Mouse (Mus musculus) MEL (cell line): ENCODE data around the gene Ccdc194. TPM values are rescaled to one million over a fixed set of nuclear protein-coding genes. Genes with fewer than 3 reads are reported as not detected.

Experiments used
- DNase-seq: peaks from one replicate; pipeline ENCODE4 v3.0.0; 2011; ENCODE audit warnings: low read depth, low spot score
- H3K27ac ChIP-seq: 2 replicates; pipeline ENCODE4 v1.5.1; 2012; ENCODE audit warnings: low read depth, mild to moderate bottlenecking, control low read depth, low read length, moderate library complexity; ENCODE audit not compliant: control insufficient read depth
- H3K27me3 ChIP-seq, 2 experiments: fragments of 150-350 bp in 1 of 2; sonication (generic) in 1 of 2; 2 replicates each; pipeline ENCODE4 v1.6.1; 2012; ENCODE audit warnings: low read length in 2 of 2, mild to moderate bottlenecking in 2 of 2, improper control_type of control experiment in 1 of 2, moderate library complexity in 1 of 2; ENCODE audit not compliant: insufficient read depth in 2 of 2, control insufficient read depth in 1 of 2
- H3K36me3 ChIP-seq, 2 experiments: 2 replicates each; pipeline ENCODE4 v1.6.1; 2012 to 2014; ENCODE audit warnings: low read length in 2 of 2, improper control_type of control experiment in 1 of 2, inconsistent platforms in 1 of 2, mild to moderate bottlenecking in 1 of 2; ENCODE audit not compliant: insufficient read depth in 2 of 2, control insufficient read depth in 1 of 2
- H3K4me1 ChIP-seq, 2 experiments: fragments of 150-350 bp in 1 of 2; sonication (generic) in 1 of 2; 2 replicates each; pipeline ENCODE4 v1.6.1; 2012; ENCODE audit warnings: low read length in 2 of 2, improper control_type of control experiment in 1 of 2, mild to moderate bottlenecking in 1 of 2; ENCODE audit not compliant: insufficient read depth in 2 of 2, control insufficient read depth in 1 of 2
- H3K4me3 ChIP-seq, 2 experiments: fragments of 150-350 bp in 1 of 2; sonication (generic) in 1 of 2; 2 replicates each; pipeline ENCODE4 v1.5.1; 2012; ENCODE audit warnings: low read depth in 2 of 2, low read length in 2 of 2, mild to moderate bottlenecking in 2 of 2, moderate library complexity in 2 of 2, control low read depth in 1 of 2, improper control_type of control experiment in 1 of 2; ENCODE audit not compliant: control insufficient read depth in 1 of 2, insufficient read depth in 1 of 2
- H3K79me2 ChIP-seq: 2 replicates; pipeline ENCODE4 v1.6.1; 2012; ENCODE audit warnings: mild to moderate bottlenecking, low read length, moderate library complexity; ENCODE audit not compliant: control insufficient read depth, poor library complexity, insufficient read depth
- H3K9ac ChIP-seq: 2 replicates; pipeline ENCODE4 v1.6.1; 2012; ENCODE audit warnings: low read depth, mild to moderate bottlenecking, control low read depth, low read length, moderate library complexity; ENCODE audit not compliant: control insufficient read depth, poor library complexity, severe bottlenecking
- H3K9me3 ChIP-seq: fragments of 150-350 bp; sonication (generic); replicated peaks from 2 replicates; pipeline ENCODE4 v1.6.1; 2012; ENCODE audit warnings: mild to moderate bottlenecking, low read length, improper control_type of control experiment, moderate library complexity; ENCODE audit not compliant: insufficient read depth
- CHD2 ChIP-seq: IDR thresholded peaks from 2 replicates; pipeline ENCODE4 v1.6.1; 2011; ENCODE audit warnings: low read length, improper control_type of control experiment
- CTCF ChIP-seq, 3 experiments: IDR thresholded peaks in 2 of 3; conservative IDR thresholded peaks in 1 of 3; 2 replicates each; pipeline ENCODE4 v1.5.1; 2011 to 2012; ENCODE audit warnings: low read length in 3 of 3, low read depth in 2 of 3, mild to moderate bottlenecking in 2 of 3, improper control_type of control experiment in 1 of 3, inconsistent platforms in 1 of 3, mixed read lengths in 1 of 3, moderate library complexity in 1 of 3; ENCODE audit not compliant: control insufficient read depth in 1 of 3, insufficient read depth in 1 of 3, poor library complexity in 1 of 3, severe bottlenecking in 1 of 3
- E2F4 ChIP-seq: IDR thresholded peaks from 2 replicates; pipeline ENCODE4 v1.6.1; 2011; ENCODE audit warnings: low read depth, low read length, improper control_type of control experiment, borderline replicate concordance
- EP300 ChIP-seq, 2 experiments: IDR thresholded peaks; 2 replicates each; pipeline ENCODE4 v1.6.1; 2011; ENCODE audit warnings: improper control_type of control experiment in 2 of 2, low read length in 2 of 2, low read depth in 1 of 2, mild to moderate bottlenecking in 1 of 2
- GABPA ChIP-seq: IDR thresholded peaks from 2 replicates; pipeline ENCODE4 v1.6.1; 2012; ENCODE audit warnings: low read depth, mild to moderate bottlenecking, inconsistent platforms, low read length, improper control_type of control experiment, moderate library complexity
- GATA1 ChIP-seq: IDR thresholded peaks from 2 replicates; pipeline ENCODE4 v1.6.1; 2011; ENCODE audit warnings: low read depth, low read length, improper control_type of control experiment
- JUND ChIP-seq: IDR thresholded peaks from 2 replicates; pipeline ENCODE4 v1.6.1; 2011; ENCODE audit warnings: low read depth, mild to moderate bottlenecking, improper control_type of control experiment, low read length
- MAFK ChIP-seq: IDR thresholded peaks from 2 replicates; pipeline ENCODE4 v1.6.1; 2011; ENCODE audit warnings: low read depth, mild to moderate bottlenecking, low read length, improper control_type of control experiment, borderline replicate concordance
- MAX ChIP-seq: IDR thresholded peaks from 2 replicates; pipeline ENCODE4 v1.6.1; 2011; ENCODE audit warnings: low read length, improper control_type of control experiment
- MAZ ChIP-seq: IDR thresholded peaks from 2 replicates; pipeline ENCODE4 v1.6.1; 2012; ENCODE audit warnings: low read depth, mild to moderate bottlenecking, inconsistent platforms, low read length, improper control_type of control experiment
- MEF2A ChIP-seq: IDR thresholded peaks from 2 replicates; pipeline ENCODE4 v1.6.1; 2014; ENCODE audit warnings: low read depth, mild to moderate bottlenecking, inconsistent platforms, low read length, improper control_type of control experiment; ENCODE audit not compliant: poor library complexity, insufficient replicate concordance, severe bottlenecking; ENCODE audit errors: extremely low read depth
- MXI1 ChIP-seq: IDR thresholded peaks from 2 replicates; pipeline ENCODE4 v1.6.1; 2011; ENCODE audit warnings: mild to moderate bottlenecking, low read depth, low read length, improper control_type of control experiment
- MYB ChIP-seq: IDR thresholded peaks from 2 replicates; pipeline ENCODE4 v1.6.1; 2011; ENCODE audit warnings: mild to moderate bottlenecking, low read depth, low read length, improper control_type of control experiment
- NELFE ChIP-seq: IDR thresholded peaks from 2 replicates; pipeline ENCODE4 v1.6.1; 2011; ENCODE audit warnings: low read depth, low read length, improper control_type of control experiment
- NRF1 ChIP-seq: IDR thresholded peaks from 2 replicates; pipeline ENCODE4 v1.6.1; 2014; ENCODE audit warnings: low read depth, mild to moderate bottlenecking, inconsistent platforms, low read length, improper control_type of control experiment, moderate library complexity; ENCODE audit not compliant: poor library complexity, insufficient read depth, severe bottlenecking
- POLR2A ChIP-seq, 2 experiments: IDR thresholded peaks; 2 replicates each; pipeline ENCODE4 v1.6.1; 2011 to 2012; ENCODE audit warnings: low read length in 2 of 2, mild to moderate bottlenecking in 2 of 2, control low read depth in 1 of 2, improper control_type of control experiment in 1 of 2, low read depth in 1 of 2, moderate library complexity in 1 of 2; ENCODE audit not compliant: control insufficient read depth in 1 of 2, insufficient read depth in 1 of 2, poor library complexity in 1 of 2
- POLR2AphosphoS2 ChIP-seq: IDR thresholded peaks from 2 replicates; pipeline ENCODE4 v1.6.1; 2011; ENCODE audit warnings: low read length, improper control_type of control experiment
- POLR2AphosphoS5 ChIP-seq: IDR thresholded peaks from 2 replicates; pipeline ENCODE4 v1.6.1; 2012; ENCODE audit warnings: low read depth, borderline replicate concordance, mild to moderate bottlenecking, inconsistent platforms, low read length, moderate library complexity, mixed read lengths
- RAD21 ChIP-seq: IDR thresholded peaks from 2 replicates; pipeline ENCODE4 v1.6.1; 2011; ENCODE audit warnings: mild to moderate bottlenecking, low read depth, low read length, improper control_type of control experiment
- SIN3A ChIP-seq: IDR thresholded peaks from 2 replicates; pipeline ENCODE4 v1.6.1; 2012; ENCODE audit warnings: low read length, improper control_type of control experiment, inconsistent platforms
- SMC3 ChIP-seq: IDR thresholded peaks from 2 replicates; pipeline ENCODE4 v1.6.1; 2011; ENCODE audit warnings: low read depth, low read length, improper control_type of control experiment
- TAL1 ChIP-seq: IDR thresholded peaks from 2 replicates; pipeline ENCODE4 v1.6.1; 2012; ENCODE audit warnings: mild to moderate bottlenecking, inconsistent platforms, low read length, moderate library complexity, mixed read lengths
- TBP ChIP-seq: IDR thresholded peaks from 2 replicates; pipeline ENCODE4 v1.8.0; 2011; ENCODE audit warnings: low read depth, low read length, improper control_type of control experiment
- UBTF ChIP-seq: IDR thresholded peaks from 2 replicates; pipeline ENCODE4 v1.6.1; 2012; ENCODE audit warnings: low read depth, mild to moderate bottlenecking, inconsistent platforms, low read length, improper control_type of control experiment, moderate library complexity, borderline replicate concordance; ENCODE audit not compliant: insufficient read depth
- USF1 ChIP-seq: IDR thresholded peaks from 2 replicates; pipeline ENCODE4 v1.6.1; 2014; ENCODE audit warnings: low read depth, mild to moderate bottlenecking, inconsistent platforms, low read length, improper control_type of control experiment, moderate library complexity
- USF2 ChIP-seq, 2 experiments: IDR thresholded peaks; 2 replicates each; pipeline ENCODE4 v1.6.1; 2011 to 2012; ENCODE audit warnings: improper control_type of control experiment in 2 of 2, low read length in 2 of 2, borderline replicate concordance in 1 of 2, inconsistent platforms in 1 of 2, low read depth in 1 of 2, mild to moderate bottlenecking in 1 of 2; ENCODE audit not compliant: insufficient read depth in 1 of 2
- ZC3H11A ChIP-seq: IDR thresholded peaks from 2 replicates; pipeline ENCODE4 v1.6.1; 2012; ENCODE audit warnings: low read depth, mild to moderate bottlenecking, inconsistent platforms, low read length, improper control_type of control experiment
- ZKSCAN1 ChIP-seq: IDR thresholded peaks from 2 replicates; pipeline ENCODE4 v1.6.1; 2012; ENCODE audit warnings: low read depth, mild to moderate bottlenecking, inconsistent platforms, low read length, improper control_type of control experiment, moderate library complexity
- ZMIZ1 ChIP-seq: IDR thresholded peaks from 2 replicates; pipeline ENCODE4 v1.6.1; 2012; ENCODE audit warnings: low read depth, mild to moderate bottlenecking, inconsistent platforms, low read length, improper control_type of control experiment, moderate library complexity
- ZNF384 ChIP-seq: IDR thresholded peaks from 2 replicates; pipeline ENCODE4 v1.6.1; 2012; ENCODE audit warnings: low read depth, mild to moderate bottlenecking, inconsistent platforms, low read length, improper control_type of control experiment
- polyA plus RNA-seq, 2 experiments: library from polyadenylated mRNA; stranded (reverse) in 1 of 2; unstranded in 1 of 2; fragments of >175 nt in 1 of 2; fragments of >200 nt in 1 of 2; gene quantifications; 2 replicates each; pipeline versions ENCODE4 v1.2.1 to v1.2.4; 2012; ENCODE audit warnings: low replicate concordance in 2 of 2, low read depth in 1 of 2; ENCODE audit not compliant: insufficient read length in 2 of 2, insufficient read depth in 1 of 2, missing spikeins in 1 of 2
- total RNA-seq: library from RNA; depleted of rRNA; stranded (reverse); fragments of 300-350 nt; gene quantifications from 2 replicates; pipeline ENCODE4 v1.2.3, GENCODE M21; 2012

Gene Ccdc194
- total and polyA plus RNA-seq, 3 experiments, result not detected

DNA sequence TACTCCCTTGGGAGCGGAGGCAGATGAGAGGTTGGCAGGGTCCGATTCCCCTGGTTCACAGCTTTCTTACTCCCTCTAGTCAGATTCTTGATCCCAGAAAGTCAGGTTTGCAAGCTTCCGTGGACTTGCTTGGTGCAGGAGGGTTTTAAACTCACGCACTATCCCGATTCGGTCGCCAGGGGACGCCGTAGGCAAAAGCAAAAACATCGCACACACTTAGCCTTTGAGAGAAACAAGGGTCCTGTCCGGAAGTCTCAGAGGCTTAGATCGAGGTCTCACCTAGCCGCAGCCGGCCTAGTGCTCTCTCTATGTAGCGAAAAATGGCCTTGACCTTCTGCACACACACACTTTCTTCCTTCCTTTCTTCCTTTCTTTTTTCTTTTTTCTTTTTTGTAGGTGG, 35.9 kb upstream of the Ccdc194 start:
- Histone ChIP-seq H3K36me3 (peaks cover 0 to 7% of the 10 kb centered on the region in 2 experiments; a peak in 2 of 4 replicates), H3K4me3 (no peak overlapping the region), H3K4me1 (peaks cover 4 to 11% of the 10 kb centered on the region in 2 experiments; a peak in 3 of 4 replicates), H3K27ac (no peak overlapping the region), H3K27me3 (no peaks in the 10 kb centered on the region), H3K79me2 (no peaks in the 10 kb centered on the region), H3K9me3 (no peaks in the 10 kb centered on the region), H3K9ac (no peak overlapping the region)
- DNase-seq, result peak; percentile 81
- no peak for TF ChIP-seq NELFE
- no peak for TF ChIP-seq JUND
- TF ChIP-seq USF2 (IDR thresholded peaks at IDR 0.05; ENCODE audit: borderline replicate concordance in 1 of 2, insufficient read depth in 1 of 2, low read depth in 1 of 2, low read length in 2 of 2), result no peak
- TF ChIP-seq MEF2A, result no peak
- no peak for TF ChIP-seq USF1
- no peak for TF ChIP-seq POLR2AphosphoS5
- TF ChIP-seq GABPA, result no peak
- TF ChIP-seq UBTF, result no peak
- no peak for TF ChIP-seq ZMIZ1
- TF ChIP-seq TBP, result no peak
- TF ChIP-seq CTCF (IDR thresholded peaks at IDR 0.05 in 2 of 3, conservative IDR thresholded peaks at IDR 0.05 in 1 of 3; ENCODE audit: control insufficient read depth in 1 of 3, insufficient read depth in 1 of 3, low read depth in 2 of 3, low read length in 3 of 3, poor library complexity in 1 of 3, severe bottlenecking in 1 of 3), result peak; percentile 70 to 74 (median 72)
- TF ChIP-seq CHD2, result no peak
- TF ChIP-seq E2F4, result no peak
- no peak for TF ChIP-seq ZKSCAN1
- no peak for TF ChIP-seq TAL1
- TF ChIP-seq MAFK, result no peak
- TF ChIP-seq EP300 (IDR thresholded peaks at IDR 0.05; ENCODE audit: low read depth in 1 of 2, low read length in 2 of 2), result no peak
- TF ChIP-seq SMC3, result peak; percentile 79
- no peak for TF ChIP-seq SIN3A
- TF ChIP-seq POLR2AphosphoS2, result no peak
- no peak for TF ChIP-seq MXI1
- no peak for TF ChIP-seq NRF1
- TF ChIP-seq GATA1, result no peak
- peak; percentile 52; the same call in 1 of the 2 replicates for TF ChIP-seq ZC3H11A
- TF ChIP-seq MAX, result no peak
- TF ChIP-seq ZNF384, result no peak
- peak; percentile 69 for TF ChIP-seq RAD21
- no peak for TF ChIP-seq MAZ
- no peak for TF ChIP-seq MYB
- TF ChIP-seq POLR2A (IDR thresholded peaks at IDR 0.05; ENCODE audit: control insufficient read depth in 1 of 2, insufficient read depth in 1 of 2, low read depth in 1 of 2, low read length in 2 of 2, poor library complexity in 1 of 2), result no peak
